Mouse (Mus musculus) lung, embryonic 14.5 days (tissue): ENCODE measurements around the gene Fam126a. TPM values are rescaled to one million over a fixed set of nuclear protein-coding genes. Genes with fewer than 3 reads are reported as not detected.

ENCODE experiments used
- ATAC-seq: fragments of 200-750 bp; cut with Nextera tagmentation; 2 replicates; pipeline ENCODE4 v1.8.0; 2017; ENCODE audit warnings: mild to moderate bottlenecking, moderate TSS enrichment, moderate library complexity; ENCODE audit not compliant: insufficient read depth
- DNase-seq: peaks from one replicate; pipeline ENCODE4 v3.0.0-alpha.2; 2015
- H3K27ac ChIP-seq: fragments of 300-500 bp; sonication (generic); 2 replicates; pipeline ENCODE4 v1.5.1; 2014; ENCODE audit warnings: low read depth, mild to moderate bottlenecking, moderate library complexity
- H3K27me3 ChIP-seq: fragments of 300-500 bp; sonication (generic); 2 replicates; pipeline ENCODE4 v1.6.1; 2014; ENCODE audit warnings: low read length, control low read depth; ENCODE audit not compliant: insufficient read depth
- H3K36me3 ChIP-seq: fragments of 300-500 bp; sonication (generic); 2 replicates; pipeline ENCODE4 v1.6.1; 2014; ENCODE audit warnings: control low read depth; ENCODE audit not compliant: insufficient read depth
- H3K4me1 ChIP-seq: fragments of 300-500 bp; sonication (generic); 2 replicates; pipeline ENCODE4 v1.6.1; 2014; ENCODE audit warnings: antibody characterized with exemption, control low read depth; ENCODE audit not compliant: insufficient read depth
- H3K4me2 ChIP-seq: fragments of 300-500 bp; sonication (generic); 2 replicates; pipeline ENCODE4 v1.6.1; 2014; ENCODE audit warnings: mild to moderate bottlenecking
- H3K4me3 ChIP-seq: fragments of 300-500 bp; sonication (generic); 2 replicates; pipeline ENCODE4 v1.5.1; 2014; ENCODE audit warnings: low read depth, low read length
- H3K9ac ChIP-seq: fragments of 300-500 bp; sonication (generic); 2 replicates; pipeline ENCODE4 v1.6.1; 2014
- H3K9me3 ChIP-seq: fragments of 300-500 bp; sonication (generic); 2 replicates; pipeline ENCODE4 v1.6.1; 2016; ENCODE audit warnings: low read depth, low read length, control low read depth
- CTCF ChIP-seq: IDR thresholded peaks from 2 replicates; pipeline ENCODE4 v1.5.1; 2016; ENCODE audit warnings: antibody characterized with exemption, low read depth
- WGBS: fragments of 180-500 bp; shearing (Covaris S2); extraction: QIAGEN DNeasy Blood & Tissue Kit; methylation state at CpG from one replicate; pipeline ENCODE4 v1.1.7; 2014; 5-methylcytosine and 5-hydroxymethylcytosine counted together
- polyA plus RNA-seq: library from polyadenylated mRNA; unstranded; fragments of >200 nt; fragmentation: Nextera tagmentation; extraction: Ambion mirVana; gene quantifications from 2 replicates; pipeline ENCODE4 v1.2.1, GENCODE M21; 2014

Gene Fam126a
- polyA plus RNA-seq, 1 experiment from 2014 or later: 24.0 TPM

DNA sequence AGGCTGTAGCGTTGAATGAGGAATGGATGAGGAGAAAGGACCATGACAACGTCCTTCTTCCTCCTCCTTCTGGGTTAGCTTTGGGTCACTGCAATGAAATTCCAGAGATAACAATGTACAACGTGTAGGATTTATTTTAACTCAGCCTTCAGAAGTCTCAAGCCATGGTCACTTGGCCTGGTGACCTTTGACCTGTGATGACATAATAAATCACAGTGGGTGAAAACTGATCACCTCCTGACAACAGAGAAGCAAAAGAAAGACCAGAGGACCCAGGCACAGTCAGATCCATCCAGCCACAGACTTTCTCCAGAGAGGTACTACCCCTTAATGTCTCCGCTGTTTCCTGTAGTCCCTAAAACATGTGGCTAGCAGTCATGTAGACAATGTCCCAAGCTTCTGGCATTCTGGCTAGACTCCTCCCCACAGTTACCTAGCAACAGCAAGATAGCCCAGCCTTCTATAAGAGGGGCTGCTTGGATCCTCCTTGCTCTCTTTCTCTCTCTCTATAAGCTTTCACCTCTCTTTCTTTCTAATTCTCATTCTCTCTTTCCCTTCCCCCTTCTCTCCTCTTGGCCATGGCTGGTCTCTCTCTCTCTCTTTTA lies 121.9 kb downstream of the Fam126a start:
- DNase-seq: no peak
- no peak overlapping the region for H3K27ac ChIP-seq
- H3K9me3 ChIP-seq: no peaks in the 10 kb centered on the region
- no peak for ATAC-seq
- H3K4me3 ChIP-seq: no peak overlapping the region
- no peak overlapping the region for H3K4me2 ChIP-seq
- no peaks in the 10 kb centered on the region for H3K27me3 ChIP-seq
- no peaks in the 10 kb centered on the region for H3K36me3 ChIP-seq
- no peaks in the 10 kb centered on the region for H3K4me1 ChIP-seq
- no peak for TF ChIP-seq CTCF
- 38% methylated on average over 4 of the region's 4 CpGs for WGBS
- no peak overlapping the region for H3K9ac ChIP-seq

DNA sequence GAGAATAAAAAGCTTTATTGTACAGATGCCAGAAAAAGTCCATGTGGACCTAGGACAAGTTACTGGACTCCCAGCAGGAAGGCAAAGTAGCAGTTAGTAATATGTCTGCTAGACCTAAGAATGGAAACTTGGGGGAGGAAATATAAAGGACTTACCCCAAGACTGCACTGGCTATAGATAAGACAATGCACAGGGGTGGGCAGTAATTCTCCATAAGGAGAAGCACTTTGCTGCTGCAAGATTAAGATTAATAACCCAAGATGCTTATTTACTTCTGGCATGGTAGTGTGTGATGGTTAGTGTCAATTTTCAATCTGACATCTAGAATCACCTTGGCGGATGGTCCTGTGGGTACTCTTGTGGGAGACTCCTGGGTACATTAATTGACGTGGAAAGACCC lies 128.3 kb downstream of the Fam126a start:
- H3K4me2 ChIP-seq: no peak overlapping the region
- ATAC-seq: no peak
- H3K27ac ChIP-seq: no peak overlapping the region
- H3K27me3 ChIP-seq: no peaks in the 10 kb centered on the region
- H3K9ac ChIP-seq: no peak overlapping the region
- no peak overlapping the region for H3K4me3 ChIP-seq
- H3K36me3 ChIP-seq: no peaks in the 10 kb centered on the region
- no peak for DNase-seq
- no peaks in the 10 kb centered on the region for H3K9me3 ChIP-seq
- H3K4me1 ChIP-seq: no peaks in the 10 kb centered on the region
- WGBS: 80% methylated on average over 2 of the region's 2 CpGs
- TF ChIP-seq CTCF: no peak

DNA sequence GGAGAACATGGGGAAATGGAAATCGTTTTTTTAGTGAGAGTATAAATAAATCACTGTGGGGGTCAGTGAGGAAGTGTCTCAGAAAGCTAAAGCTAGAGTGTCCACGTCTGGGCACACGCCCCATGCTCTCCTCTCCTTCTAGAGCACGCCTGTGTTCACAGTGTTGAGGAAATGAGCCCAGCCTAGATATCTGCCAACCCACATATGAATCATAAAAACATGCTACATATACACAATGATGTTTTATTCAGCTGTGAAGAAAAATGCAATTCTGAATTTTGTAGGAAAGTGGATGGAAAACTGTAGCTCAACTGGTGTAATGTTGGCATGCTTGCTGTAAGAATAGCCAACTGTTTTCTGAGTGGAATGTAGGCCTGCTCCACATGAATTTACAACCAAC lies 130.3 kb downstream of the Fam126a start:
- Histone ChIP-seq H3K9me3 (no peaks in the 10 kb centered on the region), H3K4me2 (no peak overlapping the region), H3K36me3 (no peaks in the 10 kb centered on the region), H3K27ac (no peak overlapping the region), H3K27me3 (no peaks in the 10 kb centered on the region), H3K4me3 (no peak overlapping the region), H3K9ac (no peak overlapping the region), H3K4me1 (no peaks in the 10 kb centered on the region)
- WGBS: 56% methylated on average over 4 of the region's 4 CpGs
- DNase-seq: no peak
- no peak for ATAC-seq
- no peak for TF ChIP-seq CTCF

DNA sequence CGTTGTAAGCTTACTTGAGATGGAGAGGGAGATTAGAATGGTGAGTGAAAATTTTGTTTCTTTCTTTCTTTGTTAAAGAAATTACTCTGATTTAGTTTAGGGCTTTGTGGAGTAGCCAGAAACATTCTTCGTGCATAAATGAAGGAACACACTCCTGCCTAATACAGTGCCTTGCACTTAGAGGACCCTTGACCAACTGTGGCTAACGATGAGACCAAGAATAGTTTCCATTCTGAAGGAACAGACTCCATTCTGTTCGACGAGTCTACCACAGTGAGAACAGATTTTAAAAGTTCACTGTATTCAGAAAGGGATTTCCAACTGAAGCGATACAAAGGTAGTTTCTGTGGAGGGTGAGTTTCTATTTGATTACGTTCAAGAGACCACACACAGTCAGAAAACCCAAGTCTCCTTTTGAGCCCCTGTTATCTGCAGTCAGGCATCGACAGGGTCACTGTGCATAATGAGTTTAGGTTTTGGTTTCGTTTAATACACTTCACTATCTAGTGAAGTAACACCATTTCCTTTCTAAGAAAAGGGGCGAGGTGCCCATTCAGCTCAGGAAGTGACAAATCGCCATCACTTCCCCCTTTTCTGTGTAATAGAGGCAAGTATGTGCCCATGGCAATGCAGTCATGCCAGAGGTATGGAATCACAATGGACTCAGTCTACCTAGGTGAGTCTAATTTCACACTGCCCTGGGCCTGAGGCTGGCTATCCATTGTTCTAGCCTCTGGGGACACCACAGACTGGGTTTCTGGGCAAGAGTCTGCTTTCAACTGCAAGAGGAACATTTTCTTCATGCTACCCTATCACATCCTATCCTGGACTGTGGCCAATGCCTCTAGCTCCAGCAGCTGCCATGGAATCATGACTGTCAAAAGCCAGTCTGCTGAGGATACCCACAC lies 136.4 kb downstream of the Fam126a start:
- H3K27me3 ChIP-seq: no peaks in the 10 kb centered on the region
- no peak for ATAC-seq
- no peak for TF ChIP-seq CTCF
- H3K36me3 ChIP-seq: no peaks in the 10 kb centered on the region
- DNase-seq: peak; percentile 12
- H3K27ac ChIP-seq: no peak overlapping the region
- 57% methylated on average over 11 of the region's 11 CpGs for WGBS
- no peaks in the 10 kb centered on the region for H3K4me1 ChIP-seq
- no peaks in the 10 kb centered on the region for H3K9me3 ChIP-seq
- no peak overlapping the region for H3K9ac ChIP-seq
- H3K4me2 ChIP-seq: no peak overlapping the region
- H3K4me3 ChIP-seq: no peak overlapping the region

DNA sequence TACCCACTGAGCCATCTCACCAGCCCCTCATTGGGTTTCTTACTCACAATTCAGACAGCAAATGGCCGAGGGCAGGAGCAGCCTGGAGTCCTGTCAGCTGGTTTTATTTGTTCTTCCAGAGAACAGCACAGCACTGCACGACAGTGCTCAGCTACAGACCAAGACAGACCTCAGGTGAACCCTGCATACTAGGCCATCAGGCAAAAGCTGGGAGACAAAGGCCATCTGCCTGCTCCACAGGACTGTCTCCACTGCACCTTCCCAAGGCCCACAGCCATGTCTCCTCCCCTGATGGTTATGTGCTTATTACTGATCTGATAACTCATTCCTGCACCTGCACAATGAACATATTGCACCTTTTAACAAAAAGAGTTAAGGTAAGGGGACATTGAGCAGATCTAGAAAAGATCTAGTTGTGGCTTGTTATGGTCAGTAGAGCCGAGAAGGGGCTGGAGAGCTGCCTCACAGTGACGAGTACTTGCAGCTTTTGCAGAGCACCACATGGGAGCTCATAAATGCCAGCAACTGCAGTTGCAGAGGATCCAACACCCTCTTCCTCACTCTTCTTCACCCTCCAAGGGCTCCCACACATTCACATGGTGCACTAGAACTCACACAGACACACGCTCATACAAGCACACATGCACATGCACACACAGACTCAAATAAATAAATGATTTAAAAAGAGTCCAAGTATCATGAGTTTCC lies 137.2 kb downstream of the Fam126a start:
- no peak overlapping the region for H3K4me2 ChIP-seq
- H3K27ac ChIP-seq: no peak overlapping the region
- DNase-seq (no peak), ATAC-seq (no peak)
- H3K9ac ChIP-seq: no peak overlapping the region
- 73% methylated on average over 5 of the region's 5 CpGs for WGBS
- TF ChIP-seq CTCF: no peak
- H3K4me1 ChIP-seq: no peaks in the 10 kb centered on the region
- no peak overlapping the region for H3K4me3 ChIP-seq
- H3K36me3 ChIP-seq: no peaks in the 10 kb centered on the region
- H3K27me3 ChIP-seq: no peaks in the 10 kb centered on the region
- H3K9me3 ChIP-seq: no peaks in the 10 kb centered on the region

DNA sequence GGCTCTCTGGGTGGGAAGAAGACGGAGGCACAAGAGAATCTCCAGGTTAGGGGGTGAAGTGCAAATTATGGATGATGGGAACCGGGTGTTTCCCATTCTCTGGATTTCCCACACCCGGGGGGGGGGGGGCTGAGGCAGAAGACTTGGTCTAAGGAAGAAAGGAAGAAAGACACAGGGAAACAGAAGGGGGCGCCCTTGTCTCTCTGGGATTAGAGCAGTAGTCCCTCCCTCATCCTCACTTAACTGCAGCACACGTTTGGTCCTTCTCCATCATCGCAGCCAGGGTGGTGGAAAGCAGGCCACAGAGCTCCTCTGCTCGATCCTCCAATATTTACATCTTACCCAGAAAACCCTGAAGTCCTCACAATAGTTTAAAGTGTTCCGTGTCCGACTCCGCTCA lies 139.8 kb downstream of the Fam126a start:
- ATAC-seq (no peak), DNase-seq (peak; percentile 76)
- Histone ChIP-seq H3K4me3 (no peak overlapping the region), H3K4me2 (no peak overlapping the region), H3K36me3 (no peaks in the 10 kb centered on the region), H3K27ac (no peak overlapping the region), H3K9ac (no peak overlapping the region), H3K9me3 (no peaks in the 10 kb centered on the region), H3K4me1 (no peaks in the 10 kb centered on the region), H3K27me3 (no peaks in the 10 kb centered on the region)
- 41% methylated on average over 10 of the region's 10 CpGs for WGBS
- peak; percentile 57 for TF ChIP-seq CTCF

DNA sequence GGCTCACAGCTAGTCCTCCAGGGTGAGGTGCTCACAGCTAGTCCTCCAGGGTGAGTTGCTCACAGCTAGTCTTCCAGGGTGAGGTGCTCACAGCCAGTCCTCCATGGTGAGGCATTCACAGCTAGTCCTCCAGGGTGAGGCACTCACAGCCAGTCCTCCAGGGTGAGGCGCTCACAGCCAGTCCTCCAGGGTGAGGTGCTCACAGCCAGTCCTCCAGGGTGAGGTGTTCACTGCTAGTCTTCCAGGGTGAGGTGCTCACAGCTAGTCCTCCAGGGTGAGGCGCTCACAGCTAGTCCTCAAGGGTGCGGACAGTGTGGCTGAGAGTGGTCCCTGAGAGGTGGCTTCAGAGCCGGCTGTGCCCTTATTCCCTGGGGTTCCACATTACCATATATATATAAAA lies 141.0 kb downstream of the Fam126a start:
- Histone ChIP-seq H3K4me3 (no peak overlapping the region), H3K9me3 (no peaks in the 10 kb centered on the region), H3K4me1 (no peaks in the 10 kb centered on the region), H3K4me2 (no peak overlapping the region), H3K27me3 (no peaks in the 10 kb centered on the region), H3K27ac (no peak overlapping the region), H3K36me3 (no peaks in the 10 kb centered on the region), H3K9ac (no peak overlapping the region)
- no peak for DNase-seq
- 67% methylated on average over 4 of the region's 4 CpGs for WGBS
- TF ChIP-seq CTCF: peak; percentile 18; the same call in 1 of the 2 replicates
- no peak for ATAC-seq
